Mouse (Mus musculus): ENCODE measurements at regions not wholly inside any gene's neighbourhood (a gene's known extent, or its start where the extent isn't known, plus 50 kb on each side); places are given as distances from the start of the nearest gene placed in this dataset.
A peak's percentile ranks its signal among the peaks of the same experiment; 100 is the strongest.

DNA sequence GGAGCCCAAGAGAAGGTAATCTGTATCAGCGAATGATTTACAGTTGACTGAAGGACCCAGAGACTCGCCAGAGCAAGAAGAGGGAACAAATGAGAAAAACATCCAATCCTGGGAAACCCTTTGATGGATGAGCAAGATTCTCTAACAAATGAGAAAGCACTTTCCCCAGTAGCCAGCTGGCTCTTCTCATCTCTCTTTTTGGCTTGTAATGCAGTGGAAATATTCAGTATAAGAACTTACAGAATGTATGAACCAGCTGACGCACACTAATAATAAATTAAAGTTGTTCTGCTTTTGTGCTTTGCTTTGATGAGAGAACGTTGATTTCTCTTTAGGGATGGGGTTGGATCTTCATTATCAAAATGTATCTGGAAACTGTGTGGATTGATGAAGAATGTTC is 52.8 kb upstream of the Abca1 start:
- Histone ChIP-seq H3K36me3 (ENCODE audit: control insufficient read depth, insufficient read depth, low read length) (no peaks in the 10 kb centered on the region), H3K4me2 (replicated peaks; ENCODE audit: low read depth, low read length, severe bottlenecking) (no peak overlapping the region), H3K4me3 (replicated peaks; ENCODE audit: low read length) (no peak overlapping the region), H3K27me3 (ENCODE audit: control insufficient read depth, insufficient read depth, low read length) (no peaks in the 10 kb centered on the region), H3K27ac (replicated peaks; ENCODE audit: low read depth, low read length) (no peak overlapping the region), H3K9ac (ENCODE audit: low read depth, low read length, severe bottlenecking) (no peak overlapping the region), H3K4me1 (ENCODE audit: control insufficient read depth, insufficient read depth, low read length) (0 out of 2 replicates have a peak, but pooled peaks cover 4% of the 10 kb centered on the region), H3K9me3 (ENCODE audit: control insufficient read depth, low read length) (no peaks in the 10 kb centered on the region)
- DNase-seq (ENCODE audit: low spot score) (peak; percentile 13), ATAC-seq (ENCODE audit: low FRiP score, low read depth) (no peak)
- TF ChIP-seq POLR2A (IDR thresholded peaks at IDR 0.05; ENCODE audit: borderline replicate concordance, extremely low read depth, insufficient read depth, insufficient read length) = no peak
- WGBS = 61% methylated on average over 4 of the region's 4 CpGs

DNA sequence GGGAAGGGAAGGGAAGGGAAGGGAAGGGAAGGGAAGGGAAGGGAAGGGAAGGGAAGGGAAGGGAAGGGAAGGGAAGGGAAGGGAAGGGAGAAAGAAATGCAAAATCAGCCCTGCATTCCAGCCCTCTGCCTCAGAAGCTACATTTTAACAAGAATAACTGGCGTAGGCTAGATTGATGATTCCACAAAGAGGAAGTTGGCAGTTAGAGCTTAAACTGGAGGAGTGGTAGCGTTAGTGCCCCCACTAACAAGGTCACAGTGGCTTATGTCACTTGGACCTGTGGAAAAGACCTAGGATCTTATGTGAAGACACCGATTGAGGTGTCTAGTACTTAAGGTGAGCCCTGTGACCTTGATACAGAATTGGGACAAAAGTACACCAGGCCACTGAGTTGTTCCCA is 51.0 kb upstream of the Abca1 start:
- TF ChIP-seq POLR2A (IDR thresholded peaks at IDR 0.05; ENCODE audit: borderline replicate concordance, extremely low read depth, insufficient read depth, insufficient read length) = no peak
- no peak overlapping the region for H3K9ac ChIP-seq (ENCODE audit: low read depth, low read length, severe bottlenecking)
- H3K9me3 ChIP-seq (ENCODE audit: control insufficient read depth, low read length) = no peaks in the 10 kb centered on the region
- no peak overlapping the region for H3K27ac ChIP-seq (replicated peaks; ENCODE audit: low read depth, low read length)
- no peaks in the 10 kb centered on the region for H3K4me1 ChIP-seq (ENCODE audit: control insufficient read depth, insufficient read depth, low read length)
- DNase-seq (ENCODE audit: low spot score) = no peak
- H3K4me2 ChIP-seq (replicated peaks; ENCODE audit: low read depth, low read length, severe bottlenecking) = no peak overlapping the region
- ATAC-seq (ENCODE audit: low FRiP score, low read depth) = no peak
- H3K4me3 ChIP-seq (replicated peaks; ENCODE audit: low read length) = no peak overlapping the region
- no peaks in the 10 kb centered on the region for H3K27me3 ChIP-seq (ENCODE audit: control insufficient read depth, insufficient read depth, low read length)
- no peaks in the 10 kb centered on the region for H3K36me3 ChIP-seq (ENCODE audit: control insufficient read depth, insufficient read depth, low read length)
- WGBS = 78% methylated on average over 3 of the region's 3 CpGs
